Mouse (Mus musculus) spleen, adult 2 months (tissue): ENCODE measurements around the gene 1520401A03Rik. TPM values are rescaled to one million over a fixed set of nuclear protein-coding genes. Genes with fewer than 3 reads are reported as not detected.

Experiments used
- DNase-seq, 2 experiments: peaks; one replicate each; pipeline versions ENCODE4 v3.0.0 to v3.0.0-alpha.2; 2012 to 2021; ENCODE audit warnings: low spot score in 2 of 2, low read depth in 1 of 2
- H3K27ac ChIP-seq: fragments of 200-500 bp; 2 replicates; pipeline ENCODE4 v1.5.1; 2012; ENCODE audit warnings: low read length, inconsistent platforms; ENCODE audit not compliant: insufficient read depth
- H3K27me3 ChIP-seq: fragments of 200-500 bp; 2 replicates; pipeline ENCODE4 v1.6.1; 2012; ENCODE audit warnings: mild to moderate bottlenecking, moderate library complexity, low read length, inconsistent platforms; ENCODE audit not compliant: control insufficient read depth, insufficient read depth
- H3K36me3 ChIP-seq: fragments of 200-500 bp; 2 replicates; pipeline ENCODE4 v1.6.1; 2012; ENCODE audit warnings: mild to moderate bottlenecking, low read length, inconsistent platforms; ENCODE audit not compliant: control insufficient read depth, insufficient read depth
- H3K4me1 ChIP-seq: fragments of 200-500 bp; 2 replicates; pipeline ENCODE4 v1.6.1; 2011; ENCODE audit warnings: inconsistent platforms; ENCODE audit not compliant: control insufficient read depth, insufficient read depth, insufficient read length
- H3K4me3 ChIP-seq: fragments of 200-500 bp; 2 replicates; pipeline ENCODE4 v1.5.1; 2011; ENCODE audit warnings: mild to moderate bottlenecking, inconsistent platforms; ENCODE audit not compliant: insufficient read depth, insufficient read length; ENCODE audit errors: extremely low read depth
- CTCF ChIP-seq: fragments of 200-500 bp; IDR thresholded peaks from 2 replicates; pipeline ENCODE4 v1.5.1; 2011; ENCODE audit warnings: mild to moderate bottlenecking, inconsistent platforms; ENCODE audit not compliant: insufficient read depth, insufficient read length, insufficient replicate concordance; ENCODE audit errors: extremely low read depth
- POLR2A ChIP-seq: fragments of 200-500 bp; IDR thresholded peaks from 2 replicates; pipeline ENCODE4 v1.6.1; 2011; ENCODE audit warnings: low read depth, low read length, inconsistent platforms
- WGBS: fragments of 180-500 bp; shearing (Covaris S2); methylation state at CpG from one replicate; pipeline ENCODE4 v1.1.7; 2018; 5-methylcytosine and 5-hydroxymethylcytosine counted together
- polyA plus RNA-seq: library from polyadenylated mRNA; depleted of rRNA; stranded (reverse); fragments of >200 nt; gene quantifications from 2 replicates; pipeline ENCODE4 v1.2.3, GENCODE M21; 2012

Gene 1520401A03Rik
- polyA plus RNA-seq, 1 experiment = not detected

- H3K27ac ChIP-seq = no peak overlapping the region
- peaks cover 20% of the 10 kb centered on the region for H3K27me3 ChIP-seq
- H3K4me3 ChIP-seq = peak overlapping the region; percentile 63
- no peak for DNase-seq
- H3K4me1 ChIP-seq = peaks cover 17% of the 10 kb centered on the region
- H3K36me3 ChIP-seq = no peaks in the 10 kb centered on the region
- TF ChIP-seq CTCF (no peak), POLR2A (no peak)
- 5% methylated on average over 48 of the region's 48 CpGs for WGBS
These were observed 16.9 kb upstream of the 1520401A03Rik start for GRCm38 (mm10) chr17:23739202-23740135.

DNA sequence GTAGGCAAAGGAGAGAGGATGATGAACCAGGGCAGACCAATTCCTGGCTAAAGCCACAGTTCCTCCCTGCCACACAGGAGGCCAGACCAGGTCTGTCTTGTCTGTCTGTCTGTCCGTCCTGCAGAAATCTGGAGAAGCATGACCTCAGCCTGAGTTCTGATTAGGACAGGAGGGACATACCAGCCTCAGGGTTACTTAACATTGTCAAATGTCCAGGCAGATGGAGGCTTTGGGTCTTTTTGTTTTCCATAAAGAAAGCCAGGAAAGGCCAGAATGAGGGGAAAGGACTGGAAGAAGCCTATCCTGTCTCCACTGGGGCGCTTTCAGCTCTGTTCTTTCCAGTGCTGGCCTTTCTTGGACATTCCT lies 16.2 kb upstream of the 1520401A03Rik start:
- 0 out of 2 replicates have a peak, but pooled peaks cover under 1% of the 10 kb centered on the region for H3K36me3 ChIP-seq
- H3K27me3 ChIP-seq = peaks cover 20% of the 10 kb centered on the region
- no peak overlapping the region for H3K27ac ChIP-seq
- DNase-seq = no peak
- H3K4me3 ChIP-seq = no peak overlapping the region
- peaks cover 17% of the 10 kb centered on the region for H3K4me1 ChIP-seq
- WGBS = 78% methylated on average over 2 of the region's 2 CpGs
- no peak for TF ChIP-seq POLR2A
- TF ChIP-seq CTCF = no peak

GRCm38 (mm10) chr17:23737493-23738445 lies 15.2 kb upstream of the 1520401A03Rik start:
- H3K4me3 ChIP-seq = no peak overlapping the region
- no peak for DNase-seq
- TF ChIP-seq CTCF (no peak), POLR2A (no peak)
- no peak overlapping the region for H3K27ac ChIP-seq
- H3K36me3 ChIP-seq = 0 out of 2 replicates have a peak, but pooled peaks cover 1% of the 10 kb centered on the region
- peaks cover 20% of the 10 kb centered on the region for H3K27me3 ChIP-seq
- peaks cover 17% of the 10 kb centered on the region for H3K4me1 ChIP-seq
- 88% methylated on average over 15 of the region's 15 CpGs for WGBS

DNA sequence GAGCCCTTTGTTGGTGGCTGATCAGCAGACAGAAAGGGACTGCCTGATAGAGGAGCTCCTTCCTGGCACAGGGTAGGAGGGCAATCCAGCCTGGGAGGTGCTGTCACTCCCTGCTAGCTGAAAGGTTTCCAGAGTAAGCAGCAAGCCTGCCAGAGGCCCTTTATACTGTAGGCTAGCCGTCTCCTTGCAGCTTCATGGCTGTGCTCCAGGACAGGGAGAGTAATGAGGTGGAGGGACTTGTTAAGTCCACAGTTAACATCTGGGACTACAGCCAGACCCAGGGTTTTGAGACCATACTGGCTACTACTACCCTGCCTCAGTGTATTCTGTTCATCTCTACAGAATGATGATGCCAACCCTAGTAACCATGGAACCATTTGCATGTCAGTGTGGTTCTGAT lies 11.8 kb upstream of the 1520401A03Rik start:
- Histone ChIP-seq H3K36me3 (0 out of 2 replicates have a peak, but pooled peaks cover 1% of the 10 kb centered on the region), H3K4me1 (0 out of 2 replicates have a peak, but pooled peaks cover 4% of the 10 kb centered on the region), H3K27ac (no peak overlapping the region), H3K27me3 (peaks cover 4% of the 10 kb centered on the region), H3K4me3 (no peak overlapping the region)
- DNase-seq = no peak
- 88% methylated on average over 1 of the region's 1 CpGs for WGBS
- TF ChIP-seq POLR2A (no peak), CTCF (no peak)

DNA sequence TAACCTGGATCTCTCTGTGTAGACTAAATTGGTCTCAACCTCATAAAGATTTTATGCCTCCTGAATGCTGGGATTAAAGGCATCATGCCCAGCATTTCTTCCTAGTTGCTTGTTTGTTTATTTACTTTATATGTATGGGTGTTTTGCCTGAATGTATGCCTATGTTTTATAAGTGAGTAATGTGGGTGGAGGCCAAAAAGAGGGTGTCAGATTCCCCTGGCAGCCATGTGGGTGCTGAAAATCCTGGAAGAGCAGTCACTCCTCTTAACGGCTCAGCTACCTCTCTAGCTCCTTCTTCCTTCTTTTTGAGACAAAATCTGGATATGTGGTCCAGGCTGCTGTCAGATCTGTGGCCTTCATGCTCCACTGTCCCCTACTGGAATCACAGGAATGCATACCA lies 7.9 kb upstream of the 1520401A03Rik start:
- Histone ChIP-seq H3K36me3 (0 out of 2 replicates have a peak, but pooled peaks cover 1% of the 10 kb centered on the region), H3K27ac (no peak overlapping the region), H3K4me1 (peaks cover 4% of the 10 kb centered on the region; the same call in 1 of the 2 replicates), H3K4me3 (no peak overlapping the region), H3K27me3 (no peaks in the 10 kb centered on the region)
- WGBS = 84% methylated on average over 1 of the region's 1 CpGs
- no peak for DNase-seq
- TF ChIP-seq CTCF (no peak), POLR2A (no peak)

DNA sequence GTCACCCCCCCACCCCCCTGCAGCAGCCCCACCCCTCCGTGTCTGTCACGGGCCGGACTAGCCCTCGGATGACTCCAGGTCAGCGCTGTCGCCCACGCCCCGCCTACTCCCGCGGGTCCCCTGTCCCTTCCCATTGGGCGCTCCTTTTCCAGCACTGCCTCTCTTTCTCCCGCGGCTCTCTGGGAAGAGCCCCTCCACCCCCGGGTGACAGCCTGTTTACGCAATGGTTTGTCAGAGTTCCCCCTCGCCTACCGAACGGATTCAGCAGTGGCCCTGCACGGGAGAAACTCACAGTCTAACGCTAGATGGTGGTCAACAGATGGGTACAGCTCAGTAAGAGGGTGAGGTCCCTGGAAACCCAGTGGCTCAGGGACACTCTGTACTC lies 4.2 kb upstream of the 1520401A03Rik start:
- Histone ChIP-seq H3K4me1 (peaks cover 4% of the 10 kb centered on the region; the same call in 1 of the 2 replicates), H3K27ac (0 out of 2 replicates have a peak overlapping the region, but pooled peaks have one; percentile 36), H3K36me3 (no peaks in the 10 kb centered on the region), H3K27me3 (no peaks in the 10 kb centered on the region), H3K4me3 (peak overlapping the region; percentile 92)
- DNase-seq = no peak
- no peak for TF ChIP-seq POLR2A
- TF ChIP-seq CTCF = no peak
- WGBS = 1% methylated on average over 20 of the region's 20 CpGs
